Mouse (Mus musculus) embryonic stem cell, embryonic (primary cell): ENCODE measurements around the gene Dock7.

Source experiments
- CTCF ChIA-PET, 4 experiments: fragments of 300-600 bp in 2 of 4; fragments of 350-600 bp in 2 of 4; sonication (Branson Sonifier 250); formaldehyde crosslinking; loops; one replicate each; lab custom pipeline; 2022; ENCODE audit warnings: inconsistent platforms in 2 of 4; lab: Charles Lee
- POLR2A ChIA-PET, 4 experiments: fragments of 300-600 bp in 2 of 4; fragments of 350-600 bp in 2 of 4; sonication (Branson Sonifier 250); formaldehyde crosslinking; loops; one replicate each; lab custom pipeline; 2022; ENCODE audit warnings: antibody characterized with exemption in 4 of 4, inconsistent platforms in 1 of 4; lab: Charles Lee

The Dock7 gene

GRCm38 (mm10) chr4:99120211-99121122 is at the start of gene Dock7:
Dock7 (minus strand) TSS chr4:99120915.
- CTCF ChIA-PET: interaction anchor here in 1 of 4 experiments (0.6 kb wide), 1 partner anchor 80 kb away, joined by 3 read pairs; no protein-coding TSS in a partner anchor
- POLR2A ChIA-PET: interaction anchor here in 3 of 4 experiments (0.5 to 2.9 kb wide), 18 partner anchors 12 to 1012 kb away, joined by 3 to 15 read pairs (median 3); partner anchors contain the start of genes Usp1 (in 2 of the 3), Itgb3bp (in 1 of the 3) and Pgm1 (in 1 of the 3)

DNA sequence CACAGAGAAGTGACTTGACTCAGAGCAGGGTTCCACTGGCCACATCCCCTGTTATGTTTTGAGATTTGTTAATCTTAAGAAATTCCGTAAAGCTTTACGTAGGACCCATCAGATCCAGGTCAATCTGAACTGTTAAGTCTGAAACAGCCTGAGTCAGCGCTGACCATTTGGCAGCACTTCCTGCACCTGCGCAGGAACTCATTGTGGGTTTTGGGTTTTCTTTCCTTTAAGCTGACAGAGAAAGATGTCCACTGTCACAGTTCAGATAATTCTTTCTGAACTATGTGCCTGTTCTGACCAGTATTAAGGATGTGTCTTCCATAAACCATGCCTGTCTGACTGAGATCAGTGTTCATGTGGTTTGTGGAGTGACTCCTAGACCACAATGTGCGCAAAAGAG is 48.2 kb upstream of the Dock7 start:
- ChIA-PET POLR2A (no interaction called here), CTCF (no interaction called here)

DNA sequence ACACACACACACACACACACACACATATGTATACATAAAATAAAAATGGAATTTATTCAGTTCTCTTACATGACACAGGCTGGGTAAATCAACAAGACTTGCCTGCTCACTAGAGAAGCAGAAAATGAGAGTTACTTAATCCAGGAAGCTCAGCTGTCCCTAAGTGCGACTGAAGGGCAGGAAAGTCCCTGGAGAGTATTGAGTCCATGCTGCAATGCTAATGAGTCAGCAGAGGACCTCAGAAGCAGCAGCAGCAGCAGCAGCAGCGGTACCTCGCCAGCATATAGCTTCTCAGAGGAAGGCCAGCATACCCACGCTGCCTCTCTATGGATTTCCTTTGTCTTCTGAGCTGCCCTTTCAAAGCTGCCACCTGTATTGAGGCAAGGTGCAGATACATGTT is 42.8 kb upstream of the Dock7 start:
- CTCF ChIA-PET: interaction anchor here in 2 of 4 experiments (0.5 kb wide), 2 partner anchors 437 to 440 kb away, joined by 4 to 12 read pairs; partner anchors contain the start of gene L1td1 (in 1 of the 2)

DNA sequence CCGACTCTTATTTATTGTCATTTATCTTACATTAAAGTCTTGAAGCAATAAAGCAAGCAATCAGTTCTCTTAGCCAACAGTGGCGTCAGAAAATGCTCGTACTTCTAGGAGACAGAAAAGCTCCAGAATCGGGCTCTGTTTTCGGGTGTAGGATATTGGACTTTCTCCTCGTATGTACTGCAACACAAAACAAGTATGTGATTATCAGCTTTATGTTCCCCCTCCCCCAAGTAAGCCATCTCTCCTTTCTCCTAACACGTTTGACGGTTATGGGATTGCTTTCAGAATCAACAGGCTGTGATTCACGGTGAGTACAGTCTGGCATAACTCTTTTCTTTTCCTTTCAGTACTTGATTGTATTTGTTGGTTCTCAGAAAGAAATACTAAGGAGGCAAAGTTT is 42.3 kb upstream of the Dock7 start:
- POLR2A ChIA-PET: no interaction called here
- CTCF ChIA-PET: no interaction called here

More for the DNA sequence above, 42.8 kb upstream of the Dock7 start:
- POLR2A ChIA-PET: no interaction called here

DNA sequence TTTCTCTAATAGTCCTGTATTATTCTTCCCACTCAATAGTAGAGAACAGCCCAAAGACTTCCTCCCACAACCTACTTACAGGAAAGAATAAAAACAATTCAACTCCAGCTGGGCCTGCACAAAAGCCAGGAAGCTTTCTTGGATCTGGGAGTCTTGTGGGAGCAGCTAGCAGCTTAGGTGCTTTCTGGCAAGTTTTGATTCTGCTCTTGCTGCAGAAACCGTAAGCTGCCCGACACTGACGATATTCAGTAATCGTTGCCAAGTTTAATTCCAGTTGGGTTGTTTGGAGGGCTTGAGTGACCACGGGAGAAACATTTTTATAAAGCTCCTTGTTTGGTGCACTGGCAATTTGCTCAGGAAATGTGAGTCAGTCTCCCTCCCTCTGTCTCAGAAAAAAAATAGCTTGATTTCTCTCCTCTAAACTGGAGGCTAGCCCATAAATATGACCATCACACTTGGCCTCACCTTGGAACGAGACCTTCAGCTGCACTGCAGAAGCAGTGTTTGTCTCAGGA is 40.8 kb upstream of the Dock7 start:
- ChIA-PET POLR2A (interaction anchor here in 2 of 4 experiments (0.8 to 1.6 kb wide), 9 partner anchors 10 to 614 kb away, joined by 3 to 7 read pairs (median 5); partner anchors contain the start of gene Atg4c (in 1 of the 2)), CTCF (interaction anchor here in 2 of 4 experiments (0.6 to 1.1 kb wide), 3 partner anchors 11 to 223 kb away, joined by 3 to 4 read pairs (median 4); no protein-coding TSS in a partner anchor)

DNA sequence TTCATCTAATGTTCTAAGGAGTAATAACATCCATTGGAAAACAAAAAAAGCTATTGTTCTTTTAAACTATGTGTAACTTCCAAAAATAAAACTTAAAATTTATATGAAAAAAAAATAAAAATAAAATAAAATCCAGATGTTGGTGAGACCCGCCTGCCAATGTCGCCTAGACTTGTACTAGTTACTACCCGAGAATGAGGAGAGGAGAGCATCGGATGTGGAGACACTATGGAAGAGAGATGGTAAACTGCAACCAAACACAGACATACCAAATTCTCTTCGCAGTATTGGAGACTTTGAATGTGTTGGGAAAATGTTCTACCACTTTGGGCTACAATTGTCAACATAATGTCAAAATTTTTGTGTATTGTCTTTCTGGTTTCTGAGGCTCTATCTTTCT is 40.2 kb upstream of the Dock7 start:
- ChIA-PET CTCF (no interaction called here), POLR2A (interaction anchor here in 2 of 4 experiments (0.8 to 1.6 kb wide), 5 partner anchors 11 to 238 kb away, joined by 3 to 7 read pairs (median 5); partner anchors contain the start of gene Atg4c (in 1 of the 2))

- POLR2A ChIA-PET: no interaction called here
- CTCF ChIA-PET: no interaction called here
These were observed 39.7 kb upstream of the Dock7 start for GRCm38 (mm10) chr4:99160414-99160813.

DNA sequence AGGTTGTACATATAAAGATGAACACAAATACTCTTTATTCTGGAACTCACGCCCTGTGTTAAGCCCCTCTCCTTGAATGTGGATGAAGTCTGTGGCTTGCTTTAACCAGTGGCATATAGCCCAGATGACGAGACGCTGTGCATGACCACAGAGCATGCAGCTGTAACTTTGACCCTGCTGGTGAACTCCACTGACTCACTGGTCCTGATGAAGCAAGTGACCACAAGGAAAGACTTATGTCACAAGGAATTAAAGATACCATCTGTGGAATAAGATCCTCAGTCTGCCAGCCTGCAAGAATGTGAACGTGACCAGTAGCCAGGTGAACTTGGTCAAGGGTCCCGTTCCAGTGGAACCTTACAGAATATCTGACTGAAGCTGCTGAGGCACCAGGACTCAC is 37.8 kb upstream of the Dock7 start:
- POLR2A ChIA-PET: interaction anchor here in 1 of 4 experiments (1.3 kb wide), 1 partner anchor 10 kb away, joined by 3 read pairs; no protein-coding TSS in a partner anchor
- CTCF ChIA-PET: no interaction called here

- POLR2A ChIA-PET: interaction anchor here in 2 of 4 experiments (0.6 to 1.2 kb wide), 2 partner anchors 19 to 234 kb away, joined by 3 read pairs; no protein-coding TSS in a partner anchor
- CTCF ChIA-PET: interaction anchor here in 1 of 4 experiments (0.5 kb wide), 1 partner anchor 189 kb away, joined by 5 read pairs; no protein-coding TSS in a partner anchor
These were observed 36.1 kb upstream of the Dock7 start for GRCm38 (mm10) chr4:99156641-99157307.

- ChIA-PET CTCF (no interaction called here), POLR2A (interaction anchor here in 1 of 4 experiments (1.1 to 1.2 kb wide), 2 partner anchors 10 to 18 kb away, joined by 3 to 4 read pairs; no protein-coding TSS in a partner anchor)
These were observed 31.3 kb upstream of the Dock7 start for GRCm38 (mm10) chr4:99151885-99152558.

DNA sequence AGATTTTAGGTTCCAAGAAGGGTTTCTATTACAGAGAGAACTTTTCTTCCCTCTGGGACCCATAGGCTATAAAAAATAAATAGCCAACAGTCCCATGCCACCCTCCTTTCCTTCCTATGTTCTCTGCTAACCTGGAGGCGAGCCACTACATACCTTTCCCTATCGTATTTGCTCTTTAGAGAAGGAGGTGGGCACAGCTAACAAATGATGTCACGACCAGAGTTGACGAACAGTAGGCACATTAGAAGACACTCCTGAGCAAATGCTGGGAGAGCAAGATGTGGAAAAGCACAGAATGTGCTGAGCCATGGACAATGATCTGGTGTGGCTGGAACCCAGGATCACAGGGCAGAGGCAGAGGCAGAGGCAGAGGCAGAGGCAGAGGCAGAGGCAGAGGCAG is 30.7 kb upstream of the Dock7 start:
- CTCF ChIA-PET: no interaction called here
- POLR2A ChIA-PET: interaction anchor here in 1 of 4 experiments (1.1 to 1.2 kb wide), 2 partner anchors 11 to 18 kb away, joined by 3 to 4 read pairs; no protein-coding TSS in a partner anchor

- POLR2A ChIA-PET: interaction anchor here in 1 of 4 experiments (0.6 kb wide), 1 partner anchor 436 kb away, joined by 3 read pairs; no protein-coding TSS in a partner anchor
- CTCF ChIA-PET: no interaction called here
These were observed 22.6 kb upstream of the Dock7 start for GRCm38 (mm10) chr4:99143323-99143722.

- ChIA-PET POLR2A (no interaction called here), CTCF (no interaction called here)
These were observed 20.9 kb upstream of the Dock7 start for GRCm38 (mm10) chr4:99141578-99141977.

- ChIA-PET CTCF (no interaction called here), POLR2A (no interaction called here)
These were observed 20.5 kb upstream of the Dock7 start for GRCm38 (mm10) chr4:99141171-99141570.

DNA sequence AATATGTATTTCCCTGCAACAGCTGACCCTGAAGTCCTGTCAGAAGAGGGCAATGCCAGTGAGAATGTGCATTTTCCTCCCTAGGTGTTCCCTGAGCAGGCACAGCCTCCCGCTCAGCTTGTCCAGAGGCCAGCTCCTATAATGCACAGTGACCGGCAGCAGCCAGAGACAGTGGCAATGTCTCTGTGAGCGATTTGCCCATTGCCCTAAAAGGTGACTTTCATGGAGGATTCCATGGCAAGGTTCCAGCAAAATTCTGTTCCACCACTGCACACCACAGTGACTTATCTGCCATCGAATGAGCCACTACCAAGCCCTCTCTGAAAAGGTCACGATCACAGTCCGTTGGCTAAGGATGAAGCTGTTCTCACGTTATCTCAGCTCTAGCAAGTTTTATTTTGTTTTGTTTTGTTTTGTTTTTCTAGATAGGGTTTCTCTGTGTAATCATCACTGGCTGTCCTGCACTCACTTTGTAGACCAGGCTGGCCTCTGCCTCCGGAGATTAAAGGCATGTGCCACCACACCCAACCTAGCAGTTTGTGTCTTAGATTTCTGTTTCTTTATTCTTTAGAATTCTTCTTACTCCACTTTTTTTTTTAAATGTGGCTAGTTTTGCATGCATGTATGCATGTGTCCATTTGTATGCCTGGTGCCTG is 17.4 kb upstream of the Dock7 start:
- POLR2A ChIA-PET: interaction anchor here in 3 of 4 experiments (0.6 to 2.0 kb wide), 4 partner anchors 10 to 818 kb away, joined by 3 to 6 read pairs (median 3); no protein-coding TSS in a partner anchor
- CTCF ChIA-PET: no interaction called here

- POLR2A ChIA-PET: interaction anchor here in 1 of 4 experiments (0.8 to 4.7 kb wide), 2 partner anchors 15 to 36 kb away, joined by 4 to 15 read pairs; partner anchors contain the start of gene Dock7
- CTCF ChIA-PET: interaction anchor here in 1 of 4 experiments (0.5 kb wide), 1 partner anchor 48 kb away, joined by 3 read pairs; no protein-coding TSS in a partner anchor
These were observed 13.8 kb upstream of the Dock7 start for GRCm38 (mm10) chr4:99134522-99134921.

- ChIA-PET POLR2A (interaction anchor here in 3 of 4 experiments (0.7 to 4.7 kb wide), 5 partner anchors 12 to 96 kb away, joined by 3 to 15 read pairs (median 3); partner anchors contain the start of gene Dock7 (in 3 of the 3)), CTCF (no interaction called here)
These were observed 12.6 kb upstream of the Dock7 start for GRCm38 (mm10) chr4:99133326-99133725.
